Mouse (Mus musculus): Measurements from ENCODE around the gene Neo1. TPM values are rescaled to one million over a fixed set of nuclear protein-coding genes. Genes with fewer than 3 reads are reported as not detected.

Gene Neo1
- total and polyA plus RNA-seq, 3 experiments = 0.85 to 2.1 (median 1.4) TPM

GRCm38 (mm10) chr9:59035342-59036158, 691 bp downstream of the Neo1 start:
- Histone ChIP-seq H3K36me3 (replicated peaks in 1 of 2; ENCODE audit: control insufficient read depth in 1 of 2, insufficient read depth in 1 of 2, low read length in 1 of 2) (no peaks in the 10 kb centered on the region), H3K9ac (ENCODE audit: insufficient read depth, low read depth) (peak overlapping the region; percentile 37), H3K27ac (ENCODE audit: insufficient read depth, low read depth) (no peak overlapping the region), H3K4me1 (ENCODE audit: control insufficient read depth in 1 of 2, insufficient read depth in 2 of 2) (peaks cover 0 to 9% of the 10 kb centered on the region in 2 experiments; a peak in 1 of 4 replicates), H3K9me3 (replicated peaks; ENCODE audit: low read length) (peaks cover 3% of the 10 kb centered on the region), H3K79me2 (replicated peaks; ENCODE audit: control insufficient read depth, extremely low read depth, insufficient read depth, poor library complexity, severe bottlenecking) (no peaks in the 10 kb centered on the region), H3K4me3 (replicated peaks in 1 of 3; ENCODE audit: low read depth in 2 of 3, low read length in 2 of 3, poor library complexity in 1 of 3) (peak overlapping the region in 2 of 3 experiments; percentile 58 to 61), H3K27me3 (replicated peaks) (no peaks in the 10 kb centered on the region), H3K4me2 (ENCODE audit: insufficient read depth, low read depth, poor library complexity, severe bottlenecking) (peak overlapping the region; percentile 69)
- TF ChIP-seq KAT2A (IDR thresholded peaks at IDR 0.05; ENCODE audit: insufficient replicate concordance, low read length) (no peak), ZKSCAN1 (IDR thresholded peaks at IDR 0.05; ENCODE audit: borderline replicate concordance, low read depth, low read length) (no peak), JUND (conservative IDR thresholded peaks at IDR 0.05; ENCODE audit: low read depth, low read length) (no peak), UBTF (IDR thresholded peaks at IDR 0.05; ENCODE audit: low read depth, low read length) (no peak)
- dilution Hi-C loops (cut with MboI; ENCODE audit: extremely low pct_ligation_motif_present, extremely low pct_unique_long_range_greater_than_20kb, low sequenced_read_pairs) = no loop called here
- in situ Hi-C loops (cut with MboI; ENCODE audit: low pct_ligation_motif_present, low pct_unique_long_range_greater_than_20kb, low sequenced_read_pairs) = no loop called here
- DNase-seq (ENCODE audit: extremely low read depth) = no peak

DNA sequence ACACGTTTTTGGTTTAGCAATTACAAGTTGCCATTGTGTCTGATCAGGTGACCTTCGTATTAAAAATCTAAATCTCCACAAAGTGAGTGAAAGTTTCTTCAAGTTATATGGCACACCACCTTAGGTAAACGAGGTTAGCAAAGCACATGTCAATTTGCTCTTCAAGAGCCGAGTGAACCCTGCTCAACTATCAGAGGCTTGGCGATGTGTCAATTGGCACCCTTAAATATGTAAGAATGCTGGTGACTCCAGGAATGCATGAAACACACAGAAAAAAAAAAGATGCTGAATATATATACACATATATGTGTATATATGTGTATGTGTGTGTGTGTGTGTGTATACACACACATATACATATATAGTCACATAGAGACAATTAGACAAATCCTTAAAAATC, 1.4 kb downstream of the Neo1 start:
- no peaks in the 10 kb centered on the region for H3K27me3 ChIP-seq (replicated peaks)
- no peaks in the 10 kb centered on the region for H3K36me3 ChIP-seq (replicated peaks in 1 of 2; ENCODE audit: control insufficient read depth in 1 of 2, insufficient read depth in 1 of 2, low read length in 1 of 2)
- H3K4me3 ChIP-seq (replicated peaks in 1 of 3; ENCODE audit: low read depth in 2 of 3, low read length in 2 of 3, poor library complexity in 1 of 3) = no peak overlapping the region
- dilution Hi-C loops (cut with MboI; ENCODE audit: extremely low pct_ligation_motif_present, extremely low pct_unique_long_range_greater_than_20kb, low sequenced_read_pairs) = no loop called here
- H3K79me2 ChIP-seq (replicated peaks; ENCODE audit: control insufficient read depth, extremely low read depth, insufficient read depth, poor library complexity, severe bottlenecking) = no peaks in the 10 kb centered on the region
- in situ Hi-C loops (cut with MboI; ENCODE audit: low pct_ligation_motif_present, low pct_unique_long_range_greater_than_20kb, low sequenced_read_pairs) = no loop called here
- peaks cover 0 to 9% of the 10 kb centered on the region in 2 experiments; a peak in 1 of 4 replicates for H3K4me1 ChIP-seq (ENCODE audit: control insufficient read depth in 1 of 2, insufficient read depth in 2 of 2)
- no peak overlapping the region for H3K9ac ChIP-seq (ENCODE audit: insufficient read depth, low read depth)
- no peak overlapping the region for H3K4me2 ChIP-seq (ENCODE audit: insufficient read depth, low read depth, poor library complexity, severe bottlenecking)
- TF ChIP-seq ZC3H11A (IDR thresholded peaks at IDR 0.05; ENCODE audit: low read depth, low read length) (no peak), MAFK (IDR thresholded peaks at IDR 0.05; ENCODE audit: insufficient replicate concordance, low read length) (no peak), ELF1 (IDR thresholded peaks at IDR 0.05; ENCODE audit: low read depth, low read length) (no peak), TCF12 (IDR thresholded peaks at IDR 0.05; ENCODE audit: low read depth, low read length) (no peak), IRF4 (IDR thresholded peaks at IDR 0.05; ENCODE audit: low read depth, low read length) (no peak), MXI1 (IDR thresholded peaks at IDR 0.05; ENCODE audit: low read depth, low read length) (no peak), RCOR1 (conservative IDR thresholded peaks at IDR 0.05; ENCODE audit: low read depth, low read length) (no peak), POLR2A (IDR thresholded peaks at IDR 0.05; ENCODE audit: low read depth, low read length) (no peak), E2F4 (IDR thresholded peaks at IDR 0.05; ENCODE audit: insufficient replicate concordance, low read depth, low read length) (no peak), MAZ (IDR thresholded peaks at IDR 0.05; ENCODE audit: low read depth, low read length) (no peak), CTCF (conservative IDR thresholded peaks at IDR 0.05 in 1 of 2, IDR thresholded peaks at IDR 0.05 in 1 of 2; ENCODE audit: low read depth in 2 of 2, low read length in 2 of 2) (no peak), USF1 (IDR thresholded peaks at IDR 0.05; ENCODE audit: low read depth, low read length) (no peak), ZMIZ1 (IDR thresholded peaks at IDR 0.05; ENCODE audit: low read depth, low read length) (no peak), SMC3 (IDR thresholded peaks at IDR 0.05; ENCODE audit: low read depth, low read length) (no peak), RAD21 (IDR thresholded peaks at IDR 0.05; ENCODE audit: low read depth, low read length) (no peak), HCFC1 (IDR thresholded peaks at IDR 0.05; ENCODE audit: low read depth, low read length) (no peak), SIN3A (IDR thresholded peaks at IDR 0.05; ENCODE audit: low read length) (no peak), BHLHE40 (IDR thresholded peaks at IDR 0.05; ENCODE audit: low read depth, low read length) (no peak), MEF2A (IDR thresholded peaks at IDR 0.05; ENCODE audit: borderline replicate concordance, low read depth, low read length) (no peak), JUND (conservative IDR thresholded peaks at IDR 0.05; ENCODE audit: low read depth, low read length) (no peak)
- no peak for DNase-seq (ENCODE audit: extremely low read depth)
- no peak overlapping the region for H3K27ac ChIP-seq (ENCODE audit: insufficient read depth, low read depth)
- peaks cover 3% of the 10 kb centered on the region for H3K9me3 ChIP-seq (replicated peaks; ENCODE audit: low read length)
